Mouse (Mus musculus) kidney, postnatal 10 days (tissue): ENCODE data around the gene 1110059G10Rik.

Experiments used
- DNase-seq: peaks from one replicate; pipeline ENCODE4 v3.0.0; 2021; ENCODE audit warnings: mixed read lengths

1110059G10Rik gene

GRCm38 (mm10) chr9:122950643-122951475, at the start of gene 1110059G10Rik, which contains the start of gene Kif15:
1110059G10Rik (minus strand) TSS chr9:122951000.
Kif15 (plus strand) TSS chr9:122951046.
- DNase-seq: peak; percentile 95

- no peak for DNase-seq
Observed at GRCm38 (mm10) chr9:122999193-122999586, 48.4 kb upstream of the 1110059G10Rik start.

- DNase-seq: no peak
Observed at GRCm38 (mm10) chr9:122998406-122999192, 47.8 kb upstream of the 1110059G10Rik start.

GRCm38 (mm10) chr9:122928915-122929314, 21.9 kb downstream of the 1110059G10Rik start:
- DNase-seq: no peak

GRCm38 (mm10) chr9:122922936-122923381, 27.8 kb downstream of the 1110059G10Rik start, which contains the start of gene Zfp105:
Zfp105 (plus strand) TSS chr9:122923072.
- peak; percentile 84 for DNase-seq

- no peak for DNase-seq
Observed at GRCm38 (mm10) chr9:122922436-122922835, 28.4 kb downstream of the 1110059G10Rik start.

- DNase-seq: peak; percentile 80
Observed at GRCm38 (mm10) chr9:122902717-122903535, 47.9 kb downstream of the 1110059G10Rik start.

GRCm38 (mm10) chr9:122901047-122901446, 49.8 kb downstream of the 1110059G10Rik start:
- DNase-seq: no peak
